Mouse (Mus musculus) stomach, embryonic 14.5 days (tissue): Measurements from ENCODE around the gene Amotl1. TPM values are rescaled to one million over a fixed set of nuclear protein-coding genes. Genes with fewer than 3 reads are reported as not detected.
"Not testable (repeated sequence)": the region's sequence is repeated elsewhere in the genome, so short reads cannot be mapped to it uniquely, and the experiment has no call there.

Source experiments
- ATAC-seq: fragments of 200-750 bp; cut with Nextera tagmentation; 2 replicates; pipeline ENCODE4 v1.8.0; 2017; ENCODE audit warnings: low read depth, moderate TSS enrichment; ENCODE audit not compliant: insufficient number of reproducible peaks, insufficient read depth, low FRiP score
- H3K27ac ChIP-seq: fragments of 300-500 bp; sonication (generic); 2 replicates; pipeline ENCODE4 v1.5.1; 2014; ENCODE audit warnings: mild to moderate bottlenecking, low read length, moderate library complexity, mixed read lengths
- H3K27me3 ChIP-seq: fragments of 300-500 bp; sonication (generic); 2 replicates; pipeline ENCODE4 v1.6.1; 2014; ENCODE audit warnings: low read length, control low read depth, mixed read lengths; ENCODE audit not compliant: control insufficient read depth, insufficient read depth
- H3K36me3 ChIP-seq: fragments of 300-500 bp; sonication (generic); 2 replicates; pipeline ENCODE4 v1.6.1; 2014; ENCODE audit warnings: mild to moderate bottlenecking, control low read depth, low read length, moderate library complexity, mixed read lengths; ENCODE audit not compliant: control insufficient read depth, insufficient read depth
- H3K4me1 ChIP-seq: fragments of 300-500 bp; sonication (generic); 2 replicates; pipeline ENCODE4 v1.6.1; 2014; ENCODE audit warnings: low read length, control low read depth, mixed read lengths; ENCODE audit not compliant: control insufficient read depth, insufficient read depth
- H3K4me2 ChIP-seq: fragments of 300-500 bp; sonication (generic); replicated peaks from 2 replicates; pipeline ENCODE4 v1.6.1; 2014; ENCODE audit warnings: low read depth, low read length, control low read depth
- H3K4me3 ChIP-seq: fragments of 300-500 bp; sonication (generic); 2 replicates; pipeline ENCODE4 v1.5.1; 2014; ENCODE audit warnings: low read depth, low read length, control low read depth
- H3K9ac ChIP-seq: fragments of 300-500 bp; sonication (generic); replicated peaks from 2 replicates; pipeline ENCODE4 v1.6.1; 2014; ENCODE audit warnings: low read depth, mild to moderate bottlenecking, control low read depth, low read length, moderate library complexity, mixed read lengths
- H3K9me3 ChIP-seq: fragments of 300-500 bp; sonication (generic); 2 replicates; pipeline ENCODE4 v1.6.1; 2016; ENCODE audit warnings: low read depth, low read length, control low read depth; ENCODE audit not compliant: control insufficient read depth
- WGBS: fragments of 180-500 bp; shearing (Covaris S2); extraction: QIAGEN DNeasy Blood & Tissue Kit; methylation state at CpG from one replicate; pipeline ENCODE4 v1.1.7; 2014; 5-methylcytosine and 5-hydroxymethylcytosine counted together
- polyA plus RNA-seq: library from polyadenylated mRNA; unstranded; fragments of >200 nt; fragmentation: Nextera tagmentation; extraction: Ambion mirVana; gene quantifications from 2 replicates; pipeline ENCODE4 v1.2.1, GENCODE M21; 2014

The Amotl1 gene
- polyA plus RNA-seq, 1 experiment from 2014 or later = 35.3 TPM

DNA sequence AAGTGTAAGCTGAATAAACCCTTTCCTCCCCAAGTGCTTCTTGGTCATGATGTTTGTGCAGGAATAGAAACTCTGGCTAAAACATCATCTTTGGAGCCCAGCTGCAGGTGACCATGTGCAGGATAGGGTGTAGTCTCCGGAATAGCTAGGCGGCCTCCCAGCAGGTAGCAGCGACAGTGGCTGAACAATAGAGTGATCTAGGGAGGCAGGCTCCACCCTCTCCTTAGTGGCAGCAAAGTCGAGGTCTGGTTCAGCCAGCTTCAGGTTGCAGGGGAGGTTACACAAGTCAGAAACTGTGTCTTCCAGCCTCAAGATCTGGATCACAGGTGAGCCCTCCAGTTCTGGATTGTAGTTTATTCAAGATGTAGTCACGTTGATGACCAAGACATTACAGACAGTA, 27.1 kb upstream of the Amotl1 start:
- not testable (repeated sequence) for ATAC-seq, H3K9ac ChIP-seq, H3K4me3 ChIP-seq, H3K9me3 ChIP-seq, H3K27me3 ChIP-seq, H3K36me3 ChIP-seq, H3K4me1 ChIP-seq, H3K4me2 ChIP-seq, H3K27ac ChIP-seq
- 49% methylated on average over 5 of the region's 5 CpGs for WGBS

DNA sequence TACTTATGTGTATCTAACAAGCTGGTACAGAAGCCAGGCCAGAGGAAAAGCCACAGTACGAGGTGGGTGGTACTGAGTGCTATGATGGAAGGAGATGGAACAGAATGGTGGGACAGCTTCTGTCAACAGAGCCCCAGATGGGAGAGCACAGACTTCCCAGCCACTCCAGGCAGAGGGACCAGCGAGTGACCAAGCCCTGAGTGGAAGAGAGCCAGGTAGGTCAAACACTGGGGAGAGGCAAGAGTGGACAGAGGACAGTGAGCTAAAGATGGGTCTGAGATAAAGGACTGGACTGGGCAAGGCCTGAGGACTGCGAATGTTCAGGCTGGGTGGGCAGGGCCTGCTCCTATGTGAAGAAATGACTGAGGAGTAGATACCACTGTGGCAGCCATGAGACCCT, 23.5 kb upstream of the Amotl1 start:
- H3K9ac ChIP-seq = no peak overlapping the region
- no peak for ATAC-seq
- WGBS = 83% methylated on average over 3 of the region's 3 CpGs
- no peaks in the 10 kb centered on the region for H3K36me3 ChIP-seq
- H3K27me3 ChIP-seq = no peaks in the 10 kb centered on the region
- H3K4me1 ChIP-seq = no peaks in the 10 kb centered on the region
- H3K27ac ChIP-seq = no peak overlapping the region
- no peak overlapping the region for H3K4me2 ChIP-seq
- H3K4me3 ChIP-seq = no peak overlapping the region
- H3K9me3 ChIP-seq = no peaks in the 10 kb centered on the region

DNA sequence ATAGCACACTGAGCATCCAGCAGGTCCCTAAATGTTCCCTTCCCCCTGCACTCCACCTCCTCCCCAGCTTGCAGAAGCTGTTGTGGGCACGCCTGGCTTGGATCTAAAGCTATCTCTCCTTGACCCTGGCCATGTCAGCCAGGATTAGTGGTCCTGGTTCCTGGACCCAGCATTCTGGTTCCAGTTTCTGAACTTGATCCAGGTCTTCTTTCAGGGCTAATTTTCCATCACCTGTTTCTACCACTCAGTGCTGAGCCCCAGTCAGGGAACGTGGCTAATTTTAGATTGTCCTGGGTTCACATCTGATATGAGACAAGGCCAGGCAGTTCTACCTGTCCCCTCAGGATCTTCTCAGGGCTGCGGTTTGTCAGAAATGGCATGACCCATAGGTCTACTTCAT, 21.2 kb upstream of the Amotl1 start:
- no peaks in the 10 kb centered on the region for H3K9me3 ChIP-seq
- no peak overlapping the region for H3K27ac ChIP-seq
- WGBS = 80% methylated on average over 3 of the region's 3 CpGs
- H3K27me3 ChIP-seq = no peaks in the 10 kb centered on the region
- no peak overlapping the region for H3K4me3 ChIP-seq
- H3K9ac ChIP-seq = no peak overlapping the region
- no peaks in the 10 kb centered on the region for H3K4me1 ChIP-seq
- no peak for ATAC-seq
- H3K4me2 ChIP-seq = no peak overlapping the region
- H3K36me3 ChIP-seq = no peaks in the 10 kb centered on the region

DNA sequence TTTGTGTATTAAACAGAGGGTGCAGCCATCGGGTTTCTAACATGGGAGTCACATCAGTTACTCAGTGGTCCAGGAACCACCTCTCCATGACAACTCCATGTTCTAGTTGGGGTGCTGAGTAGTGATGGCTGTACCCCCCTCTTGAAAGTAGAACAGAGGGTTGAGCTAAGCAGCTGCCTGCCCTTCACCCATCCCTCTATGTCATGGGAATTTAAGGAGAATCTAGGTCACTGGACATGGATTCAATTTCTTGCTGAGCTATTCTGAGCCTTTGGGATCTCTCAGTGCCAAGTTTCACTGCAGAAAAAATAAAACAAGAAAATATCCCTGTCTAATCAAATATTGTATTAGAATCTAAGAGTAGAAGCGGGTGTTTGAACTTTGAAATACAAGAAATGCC, 18.7 kb upstream of the Amotl1 start:
- no peak for ATAC-seq
- Histone ChIP-seq H3K36me3 (no peaks in the 10 kb centered on the region), H3K27me3 (no peaks in the 10 kb centered on the region), H3K9ac (no peak overlapping the region), H3K27ac (peak overlapping the region; percentile 84; the same call in 1 of the 2 replicates), H3K4me2 (no peak overlapping the region), H3K4me1 (no peaks in the 10 kb centered on the region), H3K9me3 (no peaks in the 10 kb centered on the region), H3K4me3 (no peak overlapping the region)
- 92% methylated on average over 2 of the region's 2 CpGs for WGBS

DNA sequence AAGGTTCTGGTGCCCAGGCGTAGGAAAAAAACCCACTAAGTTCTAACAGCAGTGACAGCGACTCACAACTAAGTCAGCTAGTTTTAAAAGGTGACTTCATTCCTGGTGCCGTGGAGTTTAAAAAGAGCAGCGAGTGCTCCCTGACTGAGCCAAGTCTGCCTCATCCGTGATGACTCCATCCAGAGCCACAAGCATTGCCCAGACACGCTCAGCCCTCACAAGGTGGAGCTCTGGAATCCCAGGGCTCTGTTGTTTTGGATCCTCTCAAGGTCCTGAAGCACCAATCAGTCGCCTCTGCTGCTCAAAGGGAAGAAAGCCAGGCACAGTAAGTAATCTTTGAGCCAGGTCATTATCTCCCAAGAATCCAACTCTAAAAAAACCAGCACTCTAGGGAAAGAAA, 18.0 kb upstream of the Amotl1 start:
- peak overlapping the region; percentile 84; the same call in 1 of the 2 replicates for H3K27ac ChIP-seq
- H3K4me1 ChIP-seq = no peaks in the 10 kb centered on the region
- H3K27me3 ChIP-seq = no peaks in the 10 kb centered on the region
- whole genome bisulfite sequencing = 66% methylated on average over 7 of the region's 7 CpGs
- H3K36me3 ChIP-seq = no peaks in the 10 kb centered on the region
- no peaks in the 10 kb centered on the region for H3K9me3 ChIP-seq
- H3K4me3 ChIP-seq = no peak overlapping the region
- no peak overlapping the region for H3K4me2 ChIP-seq
- no peak for ATAC-seq
- no peak overlapping the region for H3K9ac ChIP-seq

DNA sequence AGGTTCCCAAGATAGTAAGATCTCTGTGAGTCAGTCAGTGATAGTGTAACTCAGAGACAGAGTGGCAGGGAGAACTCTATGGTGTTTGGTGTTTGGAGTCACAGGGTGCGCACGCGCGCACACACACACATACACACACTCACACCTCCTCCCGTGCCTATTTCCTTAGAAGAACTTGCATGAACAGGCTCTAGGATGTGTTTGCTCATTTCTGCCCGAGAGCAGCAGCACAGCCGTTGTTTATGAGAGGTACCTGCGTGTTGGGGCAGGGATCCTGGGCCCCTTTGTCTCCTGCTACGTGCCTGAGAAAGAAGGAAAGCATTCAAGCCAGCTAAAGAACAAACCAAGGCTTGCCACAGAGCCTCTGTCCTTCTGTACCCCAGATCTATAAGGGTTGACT, 17.3 kb upstream of the Amotl1 start:
- ATAC-seq = peak; percentile 53; the same call in 1 of the 2 replicates

DNA sequence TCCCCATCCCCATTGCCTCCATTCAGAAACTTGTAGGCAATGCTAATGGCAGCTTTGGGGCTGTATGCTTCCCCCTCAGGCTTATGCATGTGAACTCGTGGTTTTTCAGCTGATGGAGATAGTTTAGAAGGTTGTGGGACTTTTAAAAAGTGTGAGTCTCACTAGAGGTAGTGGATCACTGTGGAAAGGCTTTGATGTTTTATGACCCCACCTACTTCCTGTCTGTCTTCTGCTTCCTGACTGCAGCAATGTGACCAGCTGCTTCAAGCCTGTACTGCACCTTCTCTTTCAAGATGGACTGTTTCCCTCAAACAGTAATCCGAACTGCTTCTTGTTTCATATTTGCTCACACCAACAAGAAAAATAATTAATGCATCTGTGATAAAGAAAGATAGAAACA, 13.1 kb upstream of the Amotl1 start:
- Histone ChIP-seq H3K4me2 (no peak overlapping the region), H3K4me3 (no peak overlapping the region)

More for the DNA sequence above, 17.3 kb upstream of the Amotl1 start:
- H3K4me2 ChIP-seq = no peak overlapping the region
- no peak overlapping the region for H3K4me3 ChIP-seq
- no peaks in the 10 kb centered on the region for H3K27me3 ChIP-seq
- no peak overlapping the region for H3K9ac ChIP-seq
- H3K4me1 ChIP-seq = no peaks in the 10 kb centered on the region
- peak overlapping the region; percentile 84 for H3K27ac ChIP-seq
- no peaks in the 10 kb centered on the region for H3K36me3 ChIP-seq
- 78% methylated on average over 9 of the region's 9 CpGs for WGBS
- no peaks in the 10 kb centered on the region for H3K9me3 ChIP-seq

DNA sequence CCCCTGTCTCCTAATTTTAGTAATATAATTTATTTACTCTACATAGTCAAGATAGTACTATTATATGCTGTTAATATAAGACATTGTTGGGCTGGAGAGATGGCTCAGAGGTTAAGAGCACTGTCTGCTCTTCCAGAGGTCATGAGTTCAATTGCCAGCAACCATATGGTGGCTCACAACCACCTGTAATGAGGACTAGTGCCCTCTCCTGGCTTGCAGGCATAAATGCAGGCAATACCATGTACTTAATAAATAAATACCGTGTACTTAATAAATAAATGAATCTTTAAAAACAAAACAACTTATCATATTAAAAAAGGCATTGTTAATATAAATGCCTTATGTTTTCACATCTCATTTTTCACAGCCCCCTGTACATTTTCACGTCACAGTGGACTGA, 9.2 kb upstream of the Amotl1 start:
- 69% methylated on average over 2 of the region's 2 CpGs for WGBS
- Histone ChIP-seq H3K4me1 (no peaks in the 10 kb centered on the region), H3K9ac (no peak overlapping the region), H3K27me3 (no peaks in the 10 kb centered on the region), H3K36me3 (no peaks in the 10 kb centered on the region), H3K4me3 (no peak overlapping the region), H3K27ac (no peak overlapping the region), H3K9me3 (no peaks in the 10 kb centered on the region), H3K4me2 (no peak overlapping the region)
- no peak for ATAC-seq

More for the DNA sequence above, 13.1 kb upstream of the Amotl1 start:
- H3K27me3 ChIP-seq = no peaks in the 10 kb centered on the region
- WGBS = 46% methylated on average over 2 of the region's 2 CpGs
- ATAC-seq = no peak
- H3K27ac ChIP-seq = no peak overlapping the region
- H3K9me3 ChIP-seq = no peaks in the 10 kb centered on the region
- no peak overlapping the region for H3K9ac ChIP-seq
- H3K4me1 ChIP-seq = no peaks in the 10 kb centered on the region
- no peaks in the 10 kb centered on the region for H3K36me3 ChIP-seq

DNA sequence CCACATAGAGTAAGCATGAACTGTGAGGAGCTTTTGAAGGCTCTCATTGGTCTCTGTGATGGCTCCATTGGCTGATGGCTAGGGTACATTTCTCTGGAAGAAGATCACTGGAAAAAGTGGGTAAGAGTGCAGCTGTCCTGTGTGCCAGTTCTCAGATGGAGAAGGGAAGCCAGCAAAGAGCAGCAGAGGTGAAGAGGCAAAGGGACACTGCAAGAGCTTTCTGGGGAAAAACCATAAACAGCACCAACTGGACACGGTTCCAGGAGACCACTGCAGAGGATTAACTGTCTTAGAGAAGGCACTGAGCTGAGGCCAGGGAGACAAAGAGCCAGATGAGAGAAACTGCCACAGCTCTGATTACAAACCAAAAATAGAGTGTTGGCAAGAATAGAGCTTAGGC, 7.9 kb upstream of the Amotl1 start:
- no peak overlapping the region for H3K27ac ChIP-seq
- no peak overlapping the region for H3K4me3 ChIP-seq
- H3K4me1 ChIP-seq = no peaks in the 10 kb centered on the region
- ATAC-seq = no peak
- H3K4me2 ChIP-seq = no peak overlapping the region
- no peak overlapping the region for H3K9ac ChIP-seq
- no peaks in the 10 kb centered on the region for H3K36me3 ChIP-seq
- no peaks in the 10 kb centered on the region for H3K27me3 ChIP-seq
- WGBS = 87% methylated on average over 1 of the region's 1 CpGs
- H3K9me3 ChIP-seq = no peaks in the 10 kb centered on the region
